In genomic region chr2:163602101-163602971, GRCm38 (mm10) we compare ENCODE assay signal across 8 mouse cellular contexts. TPM values are rescaled to one million over a fixed set of nuclear protein-coding genes. Genes with fewer than 3 reads are reported as not detected.
A peak's percentile ranks its signal among the peaks of the same experiment; 100 is the strongest.
DNase-seq lines count a peak whose midpoint lies in the region; ATAC-seq and TF ChIP-seq lines count a peak whose summit lies in the region.

Gene Ttpal, plus strand, starts transcription at chr2:163602314.

- peak within 1 kb of the TSS; percentile 99 for H3K27ac ChIP-seq in bone marrow, adult 2 months (ENCODE audit: control insufficient read depth, insufficient read depth, low read depth, low read length, poor library complexity)
- H3K27ac ChIP-seq in embryonic facial prominence, embryonic 15.5 days (replicated peaks) = peak within 1 kb of the TSS; percentile 86
- H3K27ac ChIP-seq in heart, embryonic 10.5 days = peak within 1 kb of the TSS; percentile 99
- peak within 1 kb of the TSS; percentile 89 for H3K27ac ChIP-seq in kidney, embryonic 15.5 days

- WGBS in bone marrow, adult 2 months = under 1% methylated on average over 57 of the region's 57 CpGs
- WGBS in embryonic facial prominence, embryonic 15.5 days = under 1% methylated on average over 51 of the region's 57 CpGs
- 1% methylated on average over 57 of the region's 57 CpGs for WGBS in heart, embryonic 10.5 days
- WGBS in kidney, embryonic 15.5 days = under 1% methylated on average over 56 of the region's 57 CpGs

- TF ChIP-seq POLR2A in bone marrow, adult 2 months (IDR thresholded peaks at IDR 0.05; ENCODE audit: borderline replicate concordance, control insufficient read depth, low read depth, low read length) = peak; percentile 71; the same call in 1 of the 2 replicates

- H3K4me1 ChIP-seq in bone marrow, adult 2 months (ENCODE audit: control insufficient read depth, insufficient read depth, low read length) = peaks cover 3% of the 10 kb centered on the region
- peaks cover 11% of the 10 kb centered on the region for H3K4me1 ChIP-seq in embryonic facial prominence, embryonic 15.5 days
- H3K4me1 ChIP-seq in heart, embryonic 10.5 days = peaks cover 13% of the 10 kb centered on the region
- peaks cover 18% of the 10 kb centered on the region for H3K4me1 ChIP-seq in kidney, embryonic 15.5 days

- peak within 1 kb of the TSS; percentile 82 for H3K4me2 ChIP-seq in embryonic facial prominence, embryonic 15.5 days (replicated peaks)
- H3K4me2 ChIP-seq in kidney, embryonic 15.5 days = peak within 1 kb of the TSS; percentile 86

- no peaks in the 10 kb centered on the region for H3K9me3 ChIP-seq in embryonic facial prominence, embryonic 15.5 days (replicated peaks)
- no peaks in the 10 kb centered on the region for H3K9me3 ChIP-seq in heart, embryonic 10.5 days
- no peaks in the 10 kb centered on the region for H3K9me3 ChIP-seq in kidney, embryonic 15.5 days (replicated peaks)

- H3K9ac ChIP-seq in embryonic facial prominence, embryonic 15.5 days = peak within 1 kb of the TSS; percentile 93
- peak within 1 kb of the TSS; percentile 94 for H3K9ac ChIP-seq in kidney, embryonic 15.5 days

- H3K4me3 ChIP-seq in bone marrow, adult 2 months (replicated peaks; ENCODE audit: control insufficient read depth, low read depth, low read length) = peak within 1 kb of the TSS; percentile 75
- H3K4me3 ChIP-seq in embryonic facial prominence, embryonic 15.5 days (replicated peaks) = peak within 1 kb of the TSS; percentile 93
- H3K4me3 ChIP-seq in heart, embryonic 10.5 days = peak within 1 kb of the TSS; percentile 99
- H3K4me3 ChIP-seq in kidney, embryonic 15.5 days (replicated peaks) = peak within 1 kb of the TSS; percentile 80

- peak; percentile 92 for ATAC-seq in embryonic facial prominence, embryonic 15.5 days (ENCODE audit: insufficient number of reproducible peaks, low FRiP score, low TSS enrichment, low read depth)
- ATAC-seq in kidney, embryonic 15.5 days (replicated peaks; ENCODE audit: low FRiP score) = peak; percentile 91
- peak; percentile 66 for ATAC-seq in monocyte, adult 5-6 weeks (replicated peaks; ENCODE audit: insufficient number of reproducible peaks, low FRiP score, low TSS enrichment, poor library complexity, severe bottlenecking)

- TF ChIP-seq CTCF in bone marrow, adult 2 months (IDR thresholded peaks at IDR 0.05; ENCODE audit: control insufficient read depth, insufficient read depth, low read length) = peak; percentile 72

- no peaks in the 10 kb centered on the region for H3K27me3 ChIP-seq in embryonic facial prominence, embryonic 15.5 days
- no peaks in the 10 kb centered on the region for H3K27me3 ChIP-seq in heart, embryonic 10.5 days (ENCODE audit: insufficient read depth, poor library complexity, severe bottlenecking)
- H3K27me3 ChIP-seq in kidney, embryonic 15.5 days = no peaks in the 10 kb centered on the region

- peak; percentile 85 for DNase-seq in 416B (ENCODE audit: low read depth)
- DNase-seq in heart, embryonic 10.5 days (ENCODE audit: low spot score) = peak; percentile 94
- DNase-seq in liver = peak; percentile 90
- peak; percentile 88 to 93 for DNase-seq in spleen, postnatal 4 days (ENCODE audit: low spot score in 2 of 2)

- H3K36me3 ChIP-seq in embryonic facial prominence, embryonic 15.5 days = no peaks in the 10 kb centered on the region
- H3K36me3 ChIP-seq in heart, embryonic 10.5 days = 0 out of 2 replicates have a peak, but pooled peaks cover 2% of the 10 kb centered on the region
- peaks cover 4% of the 10 kb centered on the region for H3K36me3 ChIP-seq in kidney, embryonic 15.5 days

RNA-seq across cellular contexts. Expression of gene Ttpal, which starts in this region (rescaled TPM):
- 11.5 and 19.8 TPM in 2 replicates for polyA plus RNA-seq in bone marrow, adult 2 months (2011; ENCODE audit: insufficient read depth, insufficient read length, low replicate concordance, missing spikeins)
- 36.1 and 39.1 TPM in 2 replicates for polyA plus RNA-seq in embryonic facial prominence, embryonic 15.5 days (2015; fragmentation: Nextera tagmentation; extraction: Ambion mirVana)
- 27.5 and 31.8 TPM in 2 replicates for polyA plus RNA-seq in heart, embryonic 10.5 days (2016; fragmentation: Nextera tagmentation; extraction: Ambion mirVana)
- polyA plus RNA-seq in kidney, embryonic 15.5 days (2015; fragmentation: Nextera tagmentation; extraction: Ambion mirVana) = 29.2 and 30.6 TPM in 2 replicates
- 23.3 to 53.6 TPM (median 28.7 TPM) in 3 replicates for total RNA-seq in monocyte, adult 5-6 weeks (2017)

Comparison
In these comparisons a context has a peak if more than half of its experiments do, and no peak if none do; other contexts are left out.
1. Peak in every context shown above with its lines: DNase-seq, ATAC-seq, H3K4me3 ChIP-seq and H3K27ac ChIP-seq.